Mouse (Mus musculus): ENCODE measurements at regions not wholly inside any gene's neighbourhood (a gene's known extent, or its start where the extent isn't known, plus 50 kb on each side); places are given as distances from the start of the nearest gene placed in this dataset.
A peak's percentile ranks its signal among the peaks of the same experiment; 100 is the strongest.

GRCm38 (mm10) chr5:75444024-75444604 lies 130.6 kb upstream of the Kit start:
- 92% methylated on average over 3 of the region's 3 CpGs for WGBS

GRCm38 (mm10) chr5:75446386-75446785 lies 128.3 kb upstream of the Kit start:
- Histone ChIP-seq H3K4me1 (replicated peaks; ENCODE audit: control insufficient read depth, insufficient read depth, low read length) (no peaks in the 10 kb centered on the region), H3K4me3 (ENCODE audit: low read depth, low read length) (no peak overlapping the region), H3K27ac (ENCODE audit: low read depth, low read length) (no peak overlapping the region), H3K9ac (ENCODE audit: low read depth, low read length) (no peak overlapping the region), H3K36me3 (ENCODE audit: control insufficient read depth, insufficient read depth) (no peaks in the 10 kb centered on the region), H3K27me3 (replicated peaks; ENCODE audit: control insufficient read depth, insufficient read depth, low read length) (no peaks in the 10 kb centered on the region), H3K9me3 (ENCODE audit: control insufficient read depth) (no peaks in the 10 kb centered on the region), H3K4me2 (replicated peaks; ENCODE audit: low read depth) (no peak overlapping the region)
- WGBS: 74% methylated on average over 1 of the region's 1 CpGs
- ATAC-seq: no peak
- TF ChIP-seq CTCF (IDR thresholded peaks at IDR 0.05; ENCODE audit: low read depth): no peak

More at GRCm38 (mm10) chr5:75444024-75444604, 130.6 kb upstream of the Kit start:
- no peaks in the 10 kb centered on the region for H3K27me3 ChIP-seq (replicated peaks; ENCODE audit: control insufficient read depth, insufficient read depth, low read length)
- H3K9ac ChIP-seq (ENCODE audit: low read depth, low read length): no peak overlapping the region
- H3K4me1 ChIP-seq (replicated peaks; ENCODE audit: control insufficient read depth, insufficient read depth, low read length): no peaks in the 10 kb centered on the region
- H3K9me3 ChIP-seq (ENCODE audit: control insufficient read depth): no peaks in the 10 kb centered on the region
- no peak for ATAC-seq
- no peak overlapping the region for H3K27ac ChIP-seq (ENCODE audit: low read depth, low read length)
- H3K36me3 ChIP-seq (ENCODE audit: control insufficient read depth, insufficient read depth): no peaks in the 10 kb centered on the region
- H3K4me3 ChIP-seq (ENCODE audit: low read depth, low read length): no peak overlapping the region
- TF ChIP-seq CTCF (IDR thresholded peaks at IDR 0.05; ENCODE audit: low read depth): no peak
- no peak overlapping the region for H3K4me2 ChIP-seq (replicated peaks; ENCODE audit: low read depth)

GRCm38 (mm10) chr5:75449913-75450525 lies 124.7 kb upstream of the Kit start:
- H3K4me2 ChIP-seq (replicated peaks; ENCODE audit: low read depth): no peak overlapping the region
- no peak overlapping the region for H3K9ac ChIP-seq (ENCODE audit: low read depth, low read length)
- ATAC-seq: no peak
- H3K27ac ChIP-seq (ENCODE audit: low read depth, low read length): no peak overlapping the region
- H3K4me1 ChIP-seq (replicated peaks; ENCODE audit: control insufficient read depth, insufficient read depth, low read length): no peaks in the 10 kb centered on the region
- no peaks in the 10 kb centered on the region for H3K36me3 ChIP-seq (ENCODE audit: control insufficient read depth, insufficient read depth)
- TF ChIP-seq CTCF (IDR thresholded peaks at IDR 0.05; ENCODE audit: low read depth): no peak
- H3K27me3 ChIP-seq (replicated peaks; ENCODE audit: control insufficient read depth, insufficient read depth, low read length): no peaks in the 10 kb centered on the region
- H3K9me3 ChIP-seq (ENCODE audit: control insufficient read depth): no peaks in the 10 kb centered on the region
- WGBS: 72% methylated on average over 21 of the region's 21 CpGs
- H3K4me3 ChIP-seq (ENCODE audit: low read depth, low read length): no peak overlapping the region

- TF ChIP-seq CTCF (IDR thresholded peaks at IDR 0.05; ENCODE audit: low read depth): no peak
- H3K9me3 ChIP-seq (ENCODE audit: control insufficient read depth): no peaks in the 10 kb centered on the region
- no peaks in the 10 kb centered on the region for H3K4me1 ChIP-seq (replicated peaks; ENCODE audit: control insufficient read depth, insufficient read depth, low read length)
- H3K36me3 ChIP-seq (ENCODE audit: control insufficient read depth, insufficient read depth): no peaks in the 10 kb centered on the region
- no peak overlapping the region for H3K27ac ChIP-seq (ENCODE audit: low read depth, low read length)
- no peak overlapping the region for H3K4me2 ChIP-seq (replicated peaks; ENCODE audit: low read depth)
- H3K27me3 ChIP-seq (replicated peaks; ENCODE audit: control insufficient read depth, insufficient read depth, low read length): no peaks in the 10 kb centered on the region
- no peak for ATAC-seq
- H3K9ac ChIP-seq (ENCODE audit: low read depth, low read length): no peak overlapping the region
- WGBS: 79% methylated on average over 9 of the region's 9 CpGs
- no peak overlapping the region for H3K4me3 ChIP-seq (ENCODE audit: low read depth, low read length)
Observed at GRCm38 (mm10) chr5:75450564-75450963, 124.2 kb upstream of the Kit start.

GRCm38 (mm10) chr5:75451081-75451480 lies 123.6 kb upstream of the Kit start:
- Histone ChIP-seq H3K4me2 (replicated peaks; ENCODE audit: low read depth) (no peak overlapping the region), H3K36me3 (ENCODE audit: control insufficient read depth, insufficient read depth) (no peaks in the 10 kb centered on the region), H3K27ac (ENCODE audit: low read depth, low read length) (no peak overlapping the region), H3K4me3 (ENCODE audit: low read depth, low read length) (no peak overlapping the region), H3K4me1 (replicated peaks; ENCODE audit: control insufficient read depth, insufficient read depth, low read length) (no peaks in the 10 kb centered on the region), H3K9me3 (ENCODE audit: control insufficient read depth) (no peaks in the 10 kb centered on the region), H3K9ac (ENCODE audit: low read depth, low read length) (no peak overlapping the region), H3K27me3 (replicated peaks; ENCODE audit: control insufficient read depth, insufficient read depth, low read length) (no peaks in the 10 kb centered on the region)
- no peak for TF ChIP-seq CTCF (IDR thresholded peaks at IDR 0.05; ENCODE audit: low read depth)
- no peak for ATAC-seq
- 35% methylated on average over 5 of the region's 5 CpGs for WGBS

- TF ChIP-seq CTCF (IDR thresholded peaks at IDR 0.05; ENCODE audit: low read depth): peak; percentile 27; the same call in 1 of the 2 replicates
- Histone ChIP-seq H3K27me3 (replicated peaks; ENCODE audit: control insufficient read depth, insufficient read depth, low read length) (no peaks in the 10 kb centered on the region), H3K4me1 (replicated peaks; ENCODE audit: control insufficient read depth, insufficient read depth, low read length) (no peaks in the 10 kb centered on the region), H3K36me3 (ENCODE audit: control insufficient read depth, insufficient read depth) (no peaks in the 10 kb centered on the region), H3K27ac (ENCODE audit: low read depth, low read length) (no peak overlapping the region), H3K9me3 (ENCODE audit: control insufficient read depth) (no peaks in the 10 kb centered on the region), H3K4me3 (ENCODE audit: low read depth, low read length) (no peak overlapping the region), H3K4me2 (replicated peaks; ENCODE audit: low read depth) (no peak overlapping the region), H3K9ac (ENCODE audit: low read depth, low read length) (no peak overlapping the region)
- no peak for ATAC-seq
- WGBS: 49% methylated on average over 8 of the region's 8 CpGs
Observed at GRCm38 (mm10) chr5:75451693-75452092, 123.0 kb upstream of the Kit start.

Data from intestine, postnatal 0 days (tissue).